Mouse (Mus musculus): ENCODE data around the gene Tex261.

DNA sequence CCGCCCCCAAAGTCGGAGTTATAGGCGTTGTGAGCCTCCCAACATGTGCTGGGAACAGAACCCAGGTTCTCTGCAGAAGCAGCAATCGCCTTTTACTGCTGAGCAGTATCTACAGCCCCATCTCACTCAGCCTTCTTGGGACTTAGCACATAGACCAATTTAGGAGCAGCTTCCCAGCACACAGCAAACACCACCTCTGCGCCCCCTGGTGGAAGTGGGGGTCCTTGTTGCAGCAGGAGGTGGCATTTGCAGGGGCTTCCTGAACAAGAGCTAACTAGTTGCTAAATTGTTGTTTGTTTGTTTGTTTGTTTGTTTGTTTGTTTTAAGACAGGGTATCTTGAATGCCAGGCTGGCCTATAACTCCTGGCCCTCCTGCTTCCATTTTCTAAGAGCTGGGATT lies 44.5 kb downstream of the Tex261 start:
- peak; percentile 78 for TF ChIP-seq CTCF (IDR thresholded peaks at IDR 0.05; ENCODE audit: control insufficient read depth, insufficient read depth, insufficient read length)
- no peak for TF ChIP-seq MYOD1 (IDR thresholded peaks at IDR 0.05; ENCODE audit: control insufficient read depth, insufficient read length, low read depth)
- no peak for TF ChIP-seq CEBPB (IDR thresholded peaks at IDR 0.05; ENCODE audit: low read depth)
- no peak for TF ChIP-seq MAX (IDR thresholded peaks at IDR 0.05)
- TF ChIP-seq MYOG (IDR thresholded peaks at IDR 0.05; ENCODE audit: control insufficient read depth, extremely low read depth, insufficient read length): no peak
- TF ChIP-seq USF1 (IDR thresholded peaks at IDR 0.05; ENCODE audit: low read depth): no peak

All from C2C12 (cell line).